Mouse (Mus musculus): ENCODE measurements around the gene Cdh22.

Gene Cdh22

DNA sequence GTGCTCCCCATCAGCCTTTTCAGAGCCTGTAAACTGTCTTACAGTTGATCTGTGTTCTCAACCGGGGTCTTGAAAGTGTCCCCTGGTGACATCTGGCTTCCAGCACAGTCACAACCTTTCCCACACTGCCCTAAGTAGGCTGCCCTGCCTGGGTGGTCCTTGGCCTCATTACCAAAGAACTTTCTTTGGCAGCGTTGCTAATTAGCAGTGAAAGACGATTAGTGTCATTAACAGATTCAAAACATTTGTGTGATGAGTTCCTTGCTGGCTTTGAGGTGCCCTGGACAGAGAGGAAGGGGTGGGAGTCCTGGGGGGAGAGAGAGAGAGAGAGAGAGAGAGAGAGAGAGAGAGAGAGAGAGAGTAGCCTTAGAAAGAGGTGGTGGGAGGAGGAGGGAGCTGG, 14.3 kb upstream of the Cdh22 start:
- peak; percentile 49 for DNase-seq

- no peak for DNase-seq
Observed at GRCm38 (mm10) chr2:165246349-165246748, 11.7 kb upstream of the Cdh22 start.

GRCm38 (mm10) chr2:165243122-165243720, 8.6 kb upstream of the Cdh22 start:
- DNase-seq, result peak; percentile 92

DNA sequence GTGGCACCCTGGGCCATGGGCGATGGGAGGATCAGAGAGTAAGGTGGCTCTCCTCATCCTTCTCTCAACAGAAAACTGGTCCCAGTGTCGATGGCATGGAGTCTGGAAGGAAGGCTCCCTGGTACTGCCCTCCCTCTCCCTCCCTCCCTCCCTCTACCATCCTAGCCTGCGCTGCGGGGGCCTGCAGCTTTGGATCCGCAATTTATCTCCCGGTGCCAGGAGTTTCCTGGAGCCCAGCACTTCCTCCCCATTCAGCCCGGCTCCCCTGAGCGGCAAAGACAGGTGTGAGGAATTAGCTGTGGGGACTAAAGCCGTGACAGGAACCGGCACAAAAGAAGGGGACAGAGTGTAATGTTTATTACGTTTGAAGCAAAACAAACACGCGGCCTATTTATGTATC, 7.9 kb upstream of the Cdh22 start:
- DNase-seq, result no peak

DNA sequence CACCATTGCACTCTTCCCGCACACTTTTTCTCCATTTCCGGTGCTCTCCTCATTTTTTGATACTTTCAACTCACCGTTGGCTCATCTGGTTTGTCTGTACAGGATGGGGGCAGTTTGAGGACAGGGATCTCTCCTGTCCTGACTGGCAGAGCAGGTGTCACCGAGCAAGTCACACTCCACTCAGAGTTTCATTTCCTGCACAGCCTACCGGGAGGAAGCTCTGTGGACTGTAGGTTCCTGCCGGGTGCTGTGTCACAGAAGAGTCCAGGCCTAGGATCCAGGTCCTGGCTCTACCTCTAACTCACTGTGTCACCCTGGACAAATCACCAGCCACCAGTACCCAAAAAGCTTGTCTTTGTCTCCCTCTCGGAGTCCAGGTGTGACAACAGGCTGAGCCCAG, 7.1 kb upstream of the Cdh22 start:
- no peak for DNase-seq

- no peak for DNase-seq
Observed at GRCm38 (mm10) chr2:165240371-165240770, 5.7 kb upstream of the Cdh22 start.

DNA sequence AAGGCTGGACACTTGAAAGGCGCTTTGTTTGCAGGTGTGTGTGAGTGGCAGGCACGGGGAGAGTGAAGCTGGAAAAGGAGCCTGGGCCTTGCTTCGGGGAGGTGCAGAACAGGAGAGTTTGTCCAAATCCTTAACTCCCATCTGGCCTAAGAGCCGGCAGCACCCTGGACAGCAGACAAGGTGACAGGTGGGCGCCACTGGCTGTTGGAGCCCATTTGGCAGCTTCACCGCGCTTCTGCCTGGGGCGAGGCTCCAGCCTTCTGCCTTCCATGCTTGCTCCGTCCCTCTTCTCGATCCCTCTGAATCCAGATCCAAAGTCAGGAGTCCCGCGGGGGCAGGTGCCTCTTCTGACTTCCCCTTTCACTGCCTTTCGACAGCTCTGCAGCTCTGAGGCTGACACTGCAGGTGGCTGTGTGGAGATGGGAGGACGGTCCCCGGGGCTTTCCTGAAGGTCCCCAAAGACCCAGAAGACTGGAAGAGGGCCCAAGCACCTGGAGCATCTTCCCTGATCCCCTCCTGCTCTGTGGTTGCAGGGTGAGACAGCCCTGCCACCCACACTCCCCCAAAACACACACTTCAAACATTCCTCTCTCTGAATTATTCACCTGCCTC, 5.0 kb upstream of the Cdh22 start:
- no peak for DNase-seq

- no peak for DNase-seq
Observed at GRCm38 (mm10) chr2:165238416-165239145, 3.9 kb upstream of the Cdh22 start.

DNA sequence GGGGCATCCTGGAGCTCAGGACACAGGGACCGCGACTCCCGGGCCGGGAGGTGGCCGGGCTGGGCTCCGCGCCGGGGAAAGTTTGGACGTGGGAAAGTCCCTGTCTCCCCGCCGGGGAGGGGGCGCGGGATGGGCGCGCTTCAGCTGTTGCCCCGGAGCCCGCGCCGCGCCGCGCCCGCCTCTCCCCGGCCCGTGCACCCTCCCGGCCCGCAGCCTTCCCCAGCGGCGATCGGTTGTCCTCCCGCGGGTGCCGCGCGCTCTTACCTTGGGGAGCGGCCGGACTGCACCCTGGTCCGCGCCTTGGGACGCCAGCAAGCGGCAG, 401 bp downstream of the Cdh22 start:
- DNase-seq, result no peak

DNA sequence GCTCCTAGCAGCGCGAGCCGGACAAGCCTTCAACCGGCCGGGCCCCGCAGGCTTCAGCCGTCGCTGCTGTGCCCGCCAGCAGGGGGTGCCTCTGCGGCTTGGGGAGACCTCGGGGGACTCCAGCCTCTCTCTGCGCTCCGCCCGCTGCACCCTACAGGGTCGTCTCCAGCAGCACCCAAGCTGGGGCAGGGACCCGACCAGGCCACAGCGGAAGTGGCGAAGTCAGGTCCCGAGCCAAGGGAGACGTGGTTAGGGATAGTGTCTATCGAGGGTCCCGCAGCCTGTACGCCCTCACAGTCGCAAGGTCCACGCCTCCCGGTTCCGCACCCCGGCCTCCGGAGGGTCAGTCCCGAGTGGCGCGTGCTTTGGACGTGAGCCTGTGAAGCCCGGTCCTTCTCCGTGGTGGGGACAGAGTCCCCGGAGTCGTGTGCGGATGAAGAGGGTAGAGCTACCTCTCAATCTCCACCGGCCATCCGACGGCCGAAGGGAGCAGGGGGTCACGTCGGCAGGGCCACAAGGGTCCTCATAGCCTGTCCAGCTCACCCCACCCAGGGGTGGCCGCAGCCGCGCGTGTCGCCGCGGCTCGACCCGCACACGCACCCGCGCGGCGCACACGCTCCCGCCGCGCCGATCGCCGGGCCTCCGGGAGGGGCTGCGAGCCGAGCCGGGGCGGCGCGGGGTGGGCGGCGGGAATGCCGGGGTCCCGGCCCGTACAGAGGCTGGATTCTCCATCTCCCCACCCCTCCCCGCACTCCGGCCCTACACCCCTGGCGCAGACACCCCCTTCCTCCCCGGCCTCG, 962 bp downstream of the Cdh22 start:
- DNase-seq, result peak; percentile 73

- peak; percentile 64 for DNase-seq
Observed at GRCm38 (mm10) chr2:165229050-165229449, 5.6 kb downstream of the Cdh22 start.

GRCm38 (mm10) chr2:165223837-165224236, 10.8 kb downstream of the Cdh22 start:
- peak; percentile 79 for DNase-seq

GRCm38 (mm10) chr2:165221952-165222351, 12.7 kb downstream of the Cdh22 start:
- DNase-seq, result no peak

DNA sequence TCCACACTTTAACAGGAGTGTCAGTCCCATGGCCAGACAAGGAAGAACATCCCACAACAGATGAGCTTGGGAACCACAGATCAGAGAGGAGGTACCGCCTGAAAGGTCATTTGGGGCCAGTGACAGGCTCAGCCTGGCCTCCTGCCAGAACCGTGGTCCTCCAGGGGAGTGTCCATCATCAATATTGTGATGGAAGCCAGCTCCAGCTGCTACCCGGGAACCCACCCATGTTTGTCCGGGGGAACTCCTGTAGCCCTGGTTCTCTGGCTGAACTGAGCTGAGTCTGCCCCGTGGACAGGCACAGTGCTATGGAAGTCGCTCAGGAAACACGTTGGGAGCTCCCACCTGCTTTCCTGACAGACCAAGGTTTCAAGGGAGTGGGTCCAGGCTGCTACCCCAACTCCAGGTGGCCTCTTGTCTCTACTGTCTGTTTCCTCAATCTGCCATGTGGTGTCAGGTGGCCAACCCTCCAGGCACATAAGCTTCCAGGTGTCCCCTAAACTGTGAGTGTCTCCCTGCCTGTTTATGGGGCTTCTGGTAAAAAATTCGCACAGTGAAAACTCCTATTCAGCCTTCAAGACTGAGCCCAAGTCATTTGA, 14.2 kb downstream of the Cdh22 start:
- DNase-seq, result peak; percentile 62

DNA sequence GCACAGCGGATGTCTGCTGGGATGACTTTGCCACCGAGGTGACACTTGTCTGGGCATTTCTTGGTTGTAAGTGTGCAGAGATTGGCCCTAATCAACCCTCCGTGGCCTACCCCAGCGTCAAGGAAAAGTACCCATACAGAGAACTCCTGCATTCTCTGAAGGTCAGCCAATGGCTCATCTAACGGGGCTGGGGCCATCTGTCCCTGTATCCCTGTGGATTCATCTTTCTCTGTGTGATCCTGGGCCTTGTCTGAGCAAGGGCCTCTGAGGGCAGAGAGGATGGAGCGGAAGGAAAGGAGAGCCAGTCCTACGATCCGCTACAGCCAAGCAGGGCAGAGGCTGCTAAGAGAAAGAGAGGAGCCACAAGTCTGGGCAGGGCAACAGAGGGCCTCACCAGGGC, 15.7 kb downstream of the Cdh22 start:
- DNase-seq, result no peak

DNA sequence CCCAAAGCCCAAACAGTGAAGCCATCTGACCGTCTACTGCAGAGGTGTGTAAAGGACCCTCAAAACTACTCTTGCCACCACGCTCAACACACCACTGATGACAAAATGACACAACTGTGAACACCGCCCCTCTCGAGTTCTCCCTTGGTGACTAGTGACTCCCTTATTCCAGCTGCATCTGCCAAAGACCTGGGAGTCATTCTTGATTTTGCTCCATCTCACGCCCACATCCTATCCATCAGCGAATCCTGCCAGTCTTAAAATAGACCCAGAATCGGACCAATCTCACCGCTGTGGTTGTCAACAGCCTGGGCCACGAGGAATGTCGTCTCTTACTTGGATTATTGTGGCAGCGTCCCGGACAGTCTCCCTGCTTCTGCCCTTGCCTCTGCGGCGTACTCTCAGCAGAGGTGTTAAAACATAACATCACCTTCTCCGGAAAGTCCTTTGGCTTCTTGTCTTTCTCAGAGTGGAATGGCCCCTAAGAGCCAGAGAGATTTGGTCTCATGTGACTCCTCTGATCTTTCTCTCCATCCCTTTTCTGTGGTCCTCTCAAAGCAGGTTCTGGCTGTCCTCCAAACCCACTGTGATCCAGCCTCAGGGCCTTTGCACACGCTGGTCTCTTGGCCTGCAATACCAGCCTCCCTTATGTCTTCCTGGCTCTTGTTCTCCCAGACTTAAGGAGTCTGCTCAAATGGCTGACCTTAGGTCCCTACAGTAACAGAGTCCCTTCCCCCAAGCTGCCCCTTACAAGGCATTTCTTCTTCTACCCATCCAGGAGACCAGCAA, 17.1 kb downstream of the Cdh22 start:
- DNase-seq, result no peak

DNA sequence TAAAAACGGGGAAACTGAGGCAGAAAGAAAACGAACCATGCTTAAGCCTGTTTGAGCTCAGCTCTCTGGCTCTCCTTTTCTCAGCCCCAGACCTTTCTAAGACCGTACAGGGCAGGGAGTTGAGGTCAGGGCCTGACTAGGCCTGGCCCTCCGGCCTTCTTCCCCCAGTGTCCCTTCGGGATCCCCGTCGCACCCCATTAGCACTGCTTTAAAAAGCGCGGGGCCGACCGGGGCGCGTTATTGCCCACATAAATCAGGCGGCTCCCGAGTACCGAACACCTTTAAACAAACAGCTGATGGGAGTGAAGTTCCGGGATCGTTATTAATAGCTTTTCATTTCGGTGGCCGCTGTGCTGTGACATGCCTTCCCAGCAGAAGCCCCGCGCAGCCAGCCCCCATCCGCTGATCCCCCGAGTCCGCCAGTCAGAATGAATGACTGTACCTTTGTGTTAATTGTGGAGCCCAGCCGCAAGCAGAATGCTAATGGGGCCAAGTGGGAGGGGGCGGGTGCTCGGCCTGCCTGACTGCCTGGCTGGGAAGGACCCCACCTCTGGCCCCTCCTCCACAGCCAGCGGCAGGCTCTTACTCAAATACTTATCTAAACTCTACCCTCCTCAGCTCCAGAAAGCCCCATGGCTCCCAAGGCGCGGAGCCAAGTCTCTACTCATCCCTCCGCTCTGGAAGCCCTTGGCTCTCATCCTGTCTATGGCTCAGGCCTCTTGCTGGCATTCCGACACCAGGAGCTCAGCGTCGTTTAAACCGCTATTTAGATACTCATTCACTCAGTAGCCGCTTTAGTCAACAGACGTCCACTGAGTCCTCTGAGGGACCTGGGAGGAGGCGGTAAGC, 19.3 kb downstream of the Cdh22 start:
- DNase-seq, result peak; percentile 77

DNA sequence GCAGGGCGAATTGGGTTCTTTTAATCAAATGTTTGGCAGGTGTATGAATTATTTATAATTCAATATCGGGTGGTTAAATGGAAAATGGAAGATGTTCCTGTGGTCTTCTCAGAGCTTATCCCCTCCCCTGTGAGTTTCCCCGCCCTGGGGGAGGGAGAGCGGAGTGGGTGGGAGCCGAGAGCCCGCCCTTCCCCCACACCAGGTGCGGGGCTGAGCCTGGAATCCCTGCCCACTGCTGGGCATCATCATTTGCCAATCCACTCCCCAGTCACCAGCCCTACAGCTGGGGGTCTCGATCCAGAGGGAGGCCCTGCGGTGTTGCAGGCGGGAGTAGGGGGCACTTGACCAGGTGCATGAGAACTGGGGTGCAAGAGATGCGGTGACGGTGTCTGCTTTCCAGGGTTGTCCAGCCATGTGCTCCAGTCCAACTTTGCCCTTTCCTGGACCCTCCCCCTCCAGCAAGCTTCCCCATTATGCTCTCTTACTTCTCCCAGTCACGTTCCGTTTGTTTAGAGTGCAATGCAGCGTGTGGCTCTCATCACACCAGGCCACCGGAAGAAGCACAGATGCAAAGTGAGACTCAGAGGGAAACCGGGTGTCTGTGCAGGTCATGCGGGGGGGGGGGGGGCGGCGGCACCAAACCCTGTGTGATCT, 23.1 kb downstream of the Cdh22 start:
- no peak for DNase-seq

GRCm38 (mm10) chr2:165210948-165211347, 23.7 kb downstream of the Cdh22 start:
- DNase-seq, result no peak

- no peak for DNase-seq
Observed at GRCm38 (mm10) chr2:165207689-165208088, 27.0 kb downstream of the Cdh22 start.

DNA sequence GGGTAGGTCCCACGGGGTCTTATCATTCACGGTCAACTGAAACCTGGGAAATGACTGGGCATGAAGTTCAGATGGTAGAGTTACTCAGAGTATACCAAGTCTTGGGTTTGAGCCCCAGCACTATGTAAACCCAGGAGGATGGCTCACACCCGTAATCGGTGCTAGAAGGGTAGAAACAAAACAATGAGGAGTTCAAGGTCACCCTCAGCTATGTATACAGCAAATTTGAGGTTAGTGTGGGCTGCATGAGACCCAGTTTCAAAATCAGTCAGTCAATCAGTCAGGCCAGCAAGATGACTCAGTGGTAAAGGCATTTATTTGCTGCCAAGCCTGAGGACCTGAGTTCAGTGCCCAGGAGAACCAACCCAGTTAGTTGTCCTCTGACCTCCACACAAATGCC, 27.6 kb downstream of the Cdh22 start:
- DNase-seq, result no peak
